Mouse (Mus musculus): Measurements from ENCODE around the gene Fam133b. TPM values are rescaled to one million over a fixed set of nuclear protein-coding genes. Genes with fewer than 3 reads are reported as not detected.
"Not testable (repeated sequence)": the region's sequence is repeated elsewhere in the genome, so short reads cannot be mapped to it uniquely, and the experiment has no call there.

Gene Fam133b
- polyA plus RNA-seq, 1 experiment = 25.4 TPM

- peak within 1 kb of the TSS; percentile 80 for H3K27ac ChIP-seq (ENCODE audit: insufficient read depth, low read length)
- peaks cover 5% of the 10 kb centered on the region for H3K4me1 ChIP-seq (ENCODE audit: control insufficient read depth, insufficient read depth, low read length)
- peak within 1 kb of the TSS; percentile 80 for H3K4me3 ChIP-seq (ENCODE audit: insufficient read depth, low read length)
- TF ChIP-seq POLR2A (IDR thresholded peaks at IDR 0.05; ENCODE audit: extremely low read depth, insufficient read depth, low read length) = peak; percentile 56
- TF ChIP-seq CTCF (IDR thresholded peaks at IDR 0.05; ENCODE audit: extremely low read depth, insufficient read depth, low read length) = no peak
These were observed 52.2 kb downstream of the Fam133b start, which contains the start of gene Pex1 for GRCm38 (mm10) chr5:3595693-3596398. TSS of gene Pex1 (plus strand) at chr5:3596066.

GRCm38 (mm10) chr5:3596399-3596766 is 52.8 kb downstream of the Fam133b start, which contains the start of gene Rbm48:
TSS of gene Rbm48 (minus strand) at chr5:3596585.
- Histone ChIP-seq H3K4me3 (ENCODE audit: insufficient read depth, low read length) (peak within 1 kb of the TSS; percentile 80), H3K27ac (ENCODE audit: insufficient read depth, low read length) (peak within 1 kb of the TSS; percentile 80), H3K4me1 (ENCODE audit: control insufficient read depth, insufficient read depth, low read length) (peaks cover 5% of the 10 kb centered on the region)
- TF ChIP-seq CTCF (IDR thresholded peaks at IDR 0.05; ENCODE audit: extremely low read depth, insufficient read depth, low read length) (peak; percentile 56), POLR2A (IDR thresholded peaks at IDR 0.05; ENCODE audit: extremely low read depth, insufficient read depth, low read length) (peak; percentile 58; the same call in 1 of the 2 replicates)

GRCm38 (mm10) chr5:3597171-3597570 is 53.5 kb downstream of the Fam133b start:
- TF ChIP-seq CTCF (IDR thresholded peaks at IDR 0.05; ENCODE audit: extremely low read depth, insufficient read depth, low read length) = no peak
- TF ChIP-seq POLR2A (IDR thresholded peaks at IDR 0.05; ENCODE audit: extremely low read depth, insufficient read depth, low read length) = no peak
- Histone ChIP-seq H3K4me3 (ENCODE audit: insufficient read depth, low read length) (peak overlapping the region; percentile 80; the same call in 1 of the 2 replicates), H3K4me1 (ENCODE audit: control insufficient read depth, insufficient read depth, low read length) (peaks cover 5% of the 10 kb centered on the region), H3K27ac (ENCODE audit: insufficient read depth, low read length) (no peak overlapping the region)

GRCm38 (mm10) chr5:3598766-3599165 is 55.1 kb downstream of the Fam133b start:
- H3K4me1 ChIP-seq (ENCODE audit: control insufficient read depth, insufficient read depth, low read length) = peaks cover 5% of the 10 kb centered on the region
- no peak overlapping the region for H3K4me3 ChIP-seq (ENCODE audit: insufficient read depth, low read length)
- TF ChIP-seq CTCF (IDR thresholded peaks at IDR 0.05; ENCODE audit: extremely low read depth, insufficient read depth, low read length) = no peak
- TF ChIP-seq POLR2A (IDR thresholded peaks at IDR 0.05; ENCODE audit: extremely low read depth, insufficient read depth, low read length) = no peak
- no peak overlapping the region for H3K27ac ChIP-seq (ENCODE audit: insufficient read depth, low read length)

- no peak for TF ChIP-seq CTCF (IDR thresholded peaks at IDR 0.05; ENCODE audit: extremely low read depth, insufficient read depth, low read length)
- TF ChIP-seq POLR2A (IDR thresholded peaks at IDR 0.05; ENCODE audit: extremely low read depth, insufficient read depth, low read length) = no peak
- peaks cover 1% of the 10 kb centered on the region; the same call in 1 of the 2 replicates for H3K4me1 ChIP-seq (ENCODE audit: control insufficient read depth, insufficient read depth, low read length)
- no peak overlapping the region for H3K4me3 ChIP-seq (ENCODE audit: insufficient read depth, low read length)
- no peak overlapping the region for H3K27ac ChIP-seq (ENCODE audit: insufficient read depth, low read length)
These were observed 56.7 kb downstream of the Fam133b start for GRCm38 (mm10) chr5:3600298-3600697.

- TF ChIP-seq POLR2A (IDR thresholded peaks at IDR 0.05; ENCODE audit: extremely low read depth, insufficient read depth, low read length) = no peak
- TF ChIP-seq CTCF (IDR thresholded peaks at IDR 0.05; ENCODE audit: extremely low read depth, insufficient read depth, low read length) = no peak
- Histone ChIP-seq H3K27ac (ENCODE audit: insufficient read depth, low read length) (no peak overlapping the region), H3K4me3 (ENCODE audit: insufficient read depth, low read length) (no peak overlapping the region), H3K4me1 (ENCODE audit: control insufficient read depth, insufficient read depth, low read length) (peaks cover 1% of the 10 kb centered on the region; the same call in 1 of the 2 replicates)
These were observed 57.2 kb downstream of the Fam133b start for GRCm38 (mm10) chr5:3600790-3601189.

- no peak overlapping the region for H3K4me3 ChIP-seq (ENCODE audit: insufficient read depth, low read length)
- H3K4me1 ChIP-seq (ENCODE audit: control insufficient read depth, insufficient read depth, low read length) = no peaks in the 10 kb centered on the region
- no peak overlapping the region for H3K27ac ChIP-seq (ENCODE audit: insufficient read depth, low read length)
- no peak for TF ChIP-seq POLR2A (IDR thresholded peaks at IDR 0.05; ENCODE audit: extremely low read depth, insufficient read depth, low read length)
- TF ChIP-seq CTCF (IDR thresholded peaks at IDR 0.05; ENCODE audit: extremely low read depth, insufficient read depth, low read length) = no peak
These were observed 63.5 kb downstream of the Fam133b start for GRCm38 (mm10) chr5:3607114-3607513.

- no peak overlapping the region for H3K27ac ChIP-seq (ENCODE audit: insufficient read depth, low read length)
- H3K4me1 ChIP-seq (ENCODE audit: control insufficient read depth, insufficient read depth, low read length) = no peaks in the 10 kb centered on the region
- TF ChIP-seq POLR2A (IDR thresholded peaks at IDR 0.05; ENCODE audit: extremely low read depth, insufficient read depth, low read length) (no peak), CTCF (IDR thresholded peaks at IDR 0.05; ENCODE audit: extremely low read depth, insufficient read depth, low read length) (no peak)
- H3K4me3 ChIP-seq (ENCODE audit: insufficient read depth, low read length) = no peak overlapping the region
These were observed 65.6 kb downstream of the Fam133b start for GRCm38 (mm10) chr5:3609241-3609640.

GRCm38 (mm10) chr5:3611835-3612234 is 68.2 kb downstream of the Fam133b start:
- not testable (repeated sequence) for H3K27ac ChIP-seq (ENCODE audit: insufficient read depth, low read length); H3K4me3 ChIP-seq (ENCODE audit: insufficient read depth, low read length); H3K4me1 ChIP-seq (ENCODE audit: control insufficient read depth, insufficient read depth, low read length)

Other genes starting within 250 kb of the Fam133b start
- 1.9 and 2.0 TPM in 2 replicates for gene Cdk6, start 202.3 kb upstream of the Fam133b start, polyA plus RNA-seq (2012; rRNA removed)
- gene 1700109H08Rik, start 27.7 kb downstream of the Fam133b start, polyA plus RNA-seq (2012; rRNA removed) = 4.9 and 5.8 TPM in 2 replicates
- gene Pex1, start 52.2 kb downstream of the Fam133b start, polyA plus RNA-seq (2012; rRNA removed) = 25.0 and 26.7 TPM in 2 replicates
- gene Rbm48, start 52.8 kb downstream of the Fam133b start, polyA plus RNA-seq (2012; rRNA removed) = 11.0 and 12.7 TPM in 2 replicates
- gene Tmbim7, start 107.3 kb downstream of the Fam133b start, polyA plus RNA-seq (2012; rRNA removed) = not detected in 2 replicates
- 103 and 104 TPM in 2 replicates for gene Gatad1, start 113.4 kb downstream of the Fam133b start, polyA plus RNA-seq (2012; rRNA removed)

Data from cortical plate, adult 2 months (tissue).